Mouse (Mus musculus) frontal cortex, postnatal 36 days (tissue): ENCODE data around the gene Gm8246.
"Not testable (repeated sequence)": the region's sequence is repeated elsewhere in the genome, so short reads cannot be mapped to it uniquely, and the experiment has no call there.

Experiments used
- DNase-seq, 2 experiments: peaks; one replicate each; pipeline ENCODE4 v3.0.0; 2022; ENCODE audit warnings: low spot score in 2 of 2

Gm8246 gene

DNA sequence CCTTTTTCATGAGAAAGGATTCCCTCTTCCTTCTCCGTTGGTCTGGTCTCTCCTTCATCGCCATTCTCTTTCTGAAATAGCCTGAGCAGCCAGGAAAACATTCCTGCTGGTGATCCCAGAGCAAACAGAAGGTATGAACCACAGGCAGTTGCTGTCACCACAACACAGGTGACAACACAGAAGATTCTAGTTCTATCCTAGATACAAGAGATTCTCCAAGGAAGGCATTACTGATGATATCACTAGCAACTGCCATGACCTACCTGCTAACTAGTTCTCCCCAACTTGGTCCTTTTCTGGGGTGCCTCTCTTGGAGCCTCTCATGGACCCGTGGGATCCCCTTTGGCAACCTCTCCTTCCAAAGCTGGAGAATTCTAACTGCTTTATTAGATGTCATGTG, at the start of gene Gm8246:
Gene Gm8246, minus strand, starts transcription at position 101 of the 400 bp plus-strand sequence.
- not testable (repeated sequence) for DNase-seq

- DNase-seq, result not testable (repeated sequence)
Observed at GRCm38 (mm10) chr14:5501374-5501773, 23.7 kb upstream of the Gm8246 start, which contains the start of gene Gm3488. TSS of gene Gm3488 (plus strand) at chr14:5501674.

- DNase-seq, result not testable (repeated sequence)
Observed at GRCm38 (mm10) chr14:5483907-5484306, 6.3 kb upstream of the Gm8246 start, which contains the start of gene Gm3187. TSS of gene Gm3187 (plus strand) at chr14:5484207.

DNA sequence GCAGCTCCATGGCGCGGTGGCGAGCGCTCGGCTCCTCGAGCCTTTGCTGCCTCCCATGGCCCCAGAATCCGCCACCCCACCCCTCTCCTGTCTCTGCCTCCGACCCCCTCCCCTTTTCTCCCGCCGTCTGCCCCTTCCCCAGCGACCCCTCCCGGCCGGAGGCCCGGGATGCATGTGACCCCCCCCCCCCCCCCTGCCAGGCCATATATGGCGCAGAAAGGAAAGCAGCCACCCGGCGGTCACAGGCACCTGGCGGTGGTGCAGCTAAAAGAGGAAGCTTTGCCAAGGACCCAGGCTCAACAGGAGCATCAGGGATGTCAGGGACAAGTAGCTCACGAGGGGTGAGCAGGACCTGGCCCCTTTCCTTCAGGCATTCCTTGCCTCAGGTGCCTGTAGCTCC, 17.2 kb downstream of the Gm8246 start:
- DNase-seq, result not testable (repeated sequence)

DNA sequence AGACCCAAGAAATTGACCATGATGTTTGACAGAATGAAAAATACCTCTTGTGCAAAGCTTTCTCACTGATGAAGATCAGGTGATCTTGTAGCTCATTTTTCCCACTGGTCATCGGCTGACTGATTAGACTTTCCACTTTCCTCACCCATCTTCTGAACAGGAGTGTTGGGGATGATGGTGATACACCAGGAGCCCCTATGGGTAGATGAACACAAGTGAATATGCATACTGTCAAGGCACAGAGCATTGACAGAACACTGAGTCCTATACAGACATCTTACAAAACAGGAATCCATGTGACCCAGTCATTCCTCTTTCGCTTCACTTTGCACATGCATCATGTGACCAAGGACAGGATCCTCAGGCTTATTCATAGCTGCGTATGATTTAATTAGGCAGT, 22.3 kb downstream of the Gm8246 start, which contains the start of gene Gm3194:
Gene Gm3194, minus strand, starts transcription at position 101 of the 400 bp plus-strand sequence.
- not testable (repeated sequence) for DNase-seq
